Mouse (Mus musculus) embryonic facial prominence, embryonic 10.5 days (tissue): Measurements from ENCODE around the gene Apc2. TPM values are rescaled to one million over a fixed set of nuclear protein-coding genes. Genes with fewer than 3 reads are reported as not detected.

ENCODE experiments used
- DNase-seq: peaks from one replicate; pipeline ENCODE4 v3.0.0-alpha.2; 2017; ENCODE audit warnings: low spot score
- H3K27ac ChIP-seq: fragments of 300-500 bp; sonication (generic); replicated peaks from 2 replicates; pipeline ENCODE4 v1.5.1; 2016; ENCODE audit warnings: mild to moderate bottlenecking
- H3K27me3 ChIP-seq: fragments of 300-500 bp; sonication (generic); replicated peaks from 2 replicates; pipeline ENCODE4 v1.6.1; 2016; ENCODE audit warnings: low read depth, mild to moderate bottlenecking; ENCODE audit not compliant: poor library complexity, severe bottlenecking
- H3K36me3 ChIP-seq: fragments of 300-500 bp; sonication (generic); replicated peaks from 2 replicates; pipeline ENCODE4 v1.6.1; 2016; ENCODE audit warnings: mild to moderate bottlenecking, moderate library complexity
- H3K4me1 ChIP-seq: fragments of 300-500 bp; sonication (generic); 2 replicates; pipeline ENCODE4 v1.6.1; 2016
- H3K4me3 ChIP-seq: fragments of 300-500 bp; sonication (generic); 2 replicates; pipeline ENCODE4 v1.5.1; 2016; ENCODE audit warnings: mild to moderate bottlenecking, moderate library complexity
- H3K9me3 ChIP-seq: fragments of 300-500 bp; sonication (generic); 2 replicates; pipeline ENCODE4 v1.6.1; 2016; ENCODE audit warnings: mild to moderate bottlenecking
- WGBS: fragments of 180-500 bp; shearing (Covaris S2); methylation state at CpG from one replicate; pipeline ENCODE4 v1.1.7; 2016; 5-methylcytosine and 5-hydroxymethylcytosine counted together
- polyA plus RNA-seq: library from polyadenylated mRNA; unstranded; fragments of >200 nt; fragmentation: Nextera tagmentation; extraction: Ambion mirVana; gene quantifications from 2 replicates; pipeline ENCODE4 v1.2.1, GENCODE M21; 2016

The Apc2 gene
- polyA plus RNA-seq, 1 experiment from 2014 or later: 12.6 TPM

DNA sequence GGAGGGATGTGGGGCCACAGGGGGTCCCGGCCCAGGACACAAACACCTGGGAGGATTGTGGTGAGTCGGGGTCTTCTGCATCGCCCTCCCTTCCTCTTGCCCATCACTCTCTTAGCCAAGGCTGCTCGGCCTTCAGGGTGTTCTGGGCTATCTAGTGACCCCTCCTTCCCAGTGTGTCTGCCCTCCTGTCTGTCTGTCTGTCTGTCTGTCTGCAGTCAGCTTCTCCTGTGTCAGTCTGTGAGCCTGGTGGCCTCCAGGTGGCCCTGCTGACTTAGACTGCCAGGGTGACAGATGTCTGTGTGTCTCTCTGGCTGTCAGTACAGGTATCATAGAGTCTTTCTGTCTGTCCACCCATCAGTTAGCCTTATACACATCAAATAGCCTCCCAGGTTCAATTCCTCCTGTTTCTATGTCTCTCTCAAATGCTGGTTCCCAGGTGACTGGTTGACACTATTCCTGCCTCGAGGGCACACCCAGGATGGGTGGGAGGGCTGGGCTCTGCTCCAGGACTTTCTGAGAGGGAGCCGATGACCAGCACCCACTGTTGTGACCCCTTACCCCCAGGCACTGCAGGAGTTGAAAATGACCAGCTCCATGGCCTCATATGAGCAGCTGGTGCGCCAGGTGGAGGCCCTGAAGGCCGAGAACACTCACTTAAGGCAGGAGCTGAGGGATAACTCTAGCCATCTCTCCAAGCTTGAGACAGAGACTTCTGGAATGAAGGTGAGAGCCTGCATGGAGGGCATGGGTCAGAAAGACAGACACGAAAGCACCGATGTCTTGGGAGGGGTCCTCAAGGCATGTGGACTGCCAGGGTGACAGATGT, 5.7 kb downstream of the Apc2 start:
- Histone ChIP-seq H3K27me3 (peaks cover 95% of the 10 kb centered on the region), H3K4me3 (peak overlapping the region; percentile 56), H3K36me3 (peaks cover 18% of the 10 kb centered on the region), H3K4me1 (peaks cover 68% of the 10 kb centered on the region), H3K9me3 (no peaks in the 10 kb centered on the region), H3K27ac (peak overlapping the region; percentile 81)
- 70% methylated on average over 10 of the region's 10 CpGs for WGBS
- DNase-seq: no peak

- Histone ChIP-seq H3K36me3 (peaks cover 23% of the 10 kb centered on the region), H3K4me1 (peaks cover 63% of the 10 kb centered on the region), H3K27me3 (peaks cover 95% of the 10 kb centered on the region), H3K27ac (no peak overlapping the region), H3K4me3 (peak overlapping the region; percentile 56), H3K9me3 (no peaks in the 10 kb centered on the region)
- 46% methylated on average over 5 of the region's 5 CpGs for WGBS
- DNase-seq: no peak
These were observed 6.2 kb downstream of the Apc2 start for GRCm38 (mm10) chr10:80302082-80302355.

GRCm38 (mm10) chr10:80302471-80302881, 6.7 kb downstream of the Apc2 start:
- WGBS: 12% methylated on average over 9 of the region's 9 CpGs
- peak; percentile 56 for DNase-seq
- Histone ChIP-seq H3K4me1 (peaks cover 58% of the 10 kb centered on the region), H3K4me3 (peak overlapping the region; percentile 56), H3K27me3 (peaks cover 95% of the 10 kb centered on the region), H3K36me3 (peaks cover 28% of the 10 kb centered on the region), H3K27ac (no peak overlapping the region), H3K9me3 (no peaks in the 10 kb centered on the region)

- no peak overlapping the region for H3K27ac ChIP-seq
- peaks cover 93% of the 10 kb centered on the region for H3K27me3 ChIP-seq
- peaks cover 48% of the 10 kb centered on the region for H3K36me3 ChIP-seq
- peak overlapping the region; percentile 37 for H3K4me3 ChIP-seq
- WGBS: 20% methylated on average over 12 of the region's 12 CpGs
- DNase-seq: no peak
- H3K9me3 ChIP-seq: no peaks in the 10 kb centered on the region
- H3K4me1 ChIP-seq: peaks cover 40% of the 10 kb centered on the region
These were observed 8.7 kb downstream of the Apc2 start for GRCm38 (mm10) chr10:80304458-80304857.

- Histone ChIP-seq H3K36me3 (peaks cover 49% of the 10 kb centered on the region), H3K27me3 (peaks cover 90% of the 10 kb centered on the region)
- 14% methylated on average over 25 of the region's 25 CpGs for WGBS
These were observed 9.1 kb downstream of the Apc2 start for GRCm38 (mm10) chr10:80304862-80305261.

DNA sequence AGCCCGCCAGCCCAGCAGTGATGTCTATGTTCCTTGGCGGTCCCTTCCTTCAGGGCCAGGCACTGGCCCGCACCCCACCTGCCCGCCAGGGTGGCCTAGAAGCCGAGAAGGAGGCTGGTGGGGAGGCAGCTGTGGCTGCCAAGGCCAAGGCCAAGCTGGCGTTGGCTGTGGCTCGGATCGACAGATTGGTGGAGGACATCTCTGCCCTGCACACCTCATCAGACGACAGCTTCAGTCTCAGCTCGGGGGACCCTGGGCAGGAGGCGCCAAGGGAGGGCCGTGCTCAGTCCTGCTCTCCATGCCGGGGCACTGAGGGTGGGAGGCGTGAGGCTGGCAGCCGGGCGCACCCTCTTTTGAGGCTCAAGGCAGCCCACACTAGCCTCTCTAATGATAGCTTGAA, 15.8 kb downstream of the Apc2 start:
- Histone ChIP-seq H3K27ac (no peak overlapping the region), H3K4me3 (no peak overlapping the region), H3K36me3 (peaks cover 77% of the 10 kb centered on the region), H3K9me3 (no peaks in the 10 kb centered on the region), H3K4me1 (peaks cover 25% of the 10 kb centered on the region), H3K27me3 (peaks cover 94% of the 10 kb centered on the region)
- no peak for DNase-seq
- 82% methylated on average over 16 of the region's 16 CpGs for WGBS

More at GRCm38 (mm10) chr10:80304862-80305261, 9.1 kb downstream of the Apc2 start:
- H3K4me1 ChIP-seq: peaks cover 36% of the 10 kb centered on the region
- peak overlapping the region; percentile 37 for H3K4me3 ChIP-seq
- H3K9me3 ChIP-seq: no peaks in the 10 kb centered on the region
- no peak overlapping the region for H3K27ac ChIP-seq
- peak; percentile 53 for DNase-seq

GRCm38 (mm10) chr10:80312586-80313504, 17.1 kb downstream of the Apc2 start:
- H3K4me1 ChIP-seq: peaks cover 37% of the 10 kb centered on the region
- H3K27ac ChIP-seq: no peak overlapping the region
- peak overlapping the region; percentile 21; the same call in 1 of the 2 replicates for H3K4me3 ChIP-seq
- peaks cover 74% of the 10 kb centered on the region for H3K36me3 ChIP-seq
- H3K9me3 ChIP-seq: no peaks in the 10 kb centered on the region
- DNase-seq: no peak
- WGBS: 68% methylated on average over 54 of the region's 54 CpGs
- H3K27me3 ChIP-seq: peaks cover 94% of the 10 kb centered on the region

DNA sequence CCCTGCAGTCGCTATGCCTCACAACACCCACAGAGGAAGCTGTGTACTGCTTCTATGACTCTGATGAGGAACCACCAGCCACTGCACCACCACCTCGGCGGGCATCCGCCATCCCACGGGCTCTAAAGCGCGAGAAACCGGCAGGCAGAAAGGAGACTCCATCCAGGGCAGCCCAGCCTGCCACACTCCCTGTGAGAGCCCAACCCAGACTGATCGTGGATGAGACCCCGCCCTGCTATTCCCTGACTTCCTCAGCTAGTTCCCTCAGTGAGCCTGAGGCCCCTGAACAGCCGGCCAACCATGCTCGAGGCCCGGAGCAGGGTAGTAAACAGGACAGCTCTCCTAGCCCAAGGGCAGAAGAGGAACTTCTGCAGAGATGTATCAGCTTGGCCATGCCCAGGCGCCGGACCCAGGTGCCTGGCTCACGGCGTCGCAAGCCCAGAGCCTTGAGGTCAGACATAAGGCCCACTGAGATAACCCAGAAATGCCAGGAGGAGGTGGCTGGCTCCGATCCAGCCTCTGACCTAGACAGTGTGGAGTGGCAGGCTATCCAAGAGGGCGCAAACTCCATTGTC, 17.9 kb downstream of the Apc2 start:
- peaks cover 94% of the 10 kb centered on the region for H3K27me3 ChIP-seq
- no peak for DNase-seq
- 59% methylated on average over 20 of the region's 20 CpGs for WGBS
- peaks cover 38% of the 10 kb centered on the region for H3K4me1 ChIP-seq
- no peaks in the 10 kb centered on the region for H3K9me3 ChIP-seq
- H3K36me3 ChIP-seq: peaks cover 74% of the 10 kb centered on the region
- H3K4me3 ChIP-seq: no peak overlapping the region
- H3K27ac ChIP-seq: no peak overlapping the region

DNA sequence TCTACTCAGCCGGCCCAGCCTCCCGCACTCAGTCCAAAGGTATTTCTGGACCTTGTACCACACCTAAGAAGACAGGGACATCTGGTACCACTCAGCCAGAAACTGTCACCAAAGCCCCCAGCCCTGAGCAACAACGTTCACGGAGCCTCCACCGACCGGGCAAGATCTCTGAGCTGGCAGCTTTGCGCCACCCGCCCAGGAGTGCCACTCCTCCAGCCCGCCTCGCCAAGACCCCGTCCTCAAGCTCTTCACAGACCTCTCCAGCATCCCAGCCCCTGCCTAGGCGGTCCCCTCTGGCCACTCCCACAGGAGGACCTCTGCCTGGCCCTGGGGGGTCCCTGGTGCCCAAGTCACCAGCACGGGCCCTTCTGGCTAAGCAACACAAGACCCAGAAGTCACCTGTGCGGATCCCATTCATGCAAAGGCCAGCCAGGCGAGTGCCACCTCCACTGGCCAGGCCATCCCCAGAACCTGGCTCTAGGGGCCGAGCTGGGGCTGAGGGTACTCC, 18.8 kb downstream of the Apc2 start:
- Histone ChIP-seq H3K4me1 (peaks cover 47% of the 10 kb centered on the region), H3K36me3 (peaks cover 72% of the 10 kb centered on the region), H3K27me3 (peaks cover 86% of the 10 kb centered on the region), H3K27ac (no peak overlapping the region; the same call in 1 of the 2 replicates), H3K4me3 (peak overlapping the region; percentile 1; the same call in 1 of the 2 replicates), H3K9me3 (no peaks in the 10 kb centered on the region)
- 52% methylated on average over 16 of the region's 16 CpGs for WGBS
- no peak for DNase-seq

DNA sequence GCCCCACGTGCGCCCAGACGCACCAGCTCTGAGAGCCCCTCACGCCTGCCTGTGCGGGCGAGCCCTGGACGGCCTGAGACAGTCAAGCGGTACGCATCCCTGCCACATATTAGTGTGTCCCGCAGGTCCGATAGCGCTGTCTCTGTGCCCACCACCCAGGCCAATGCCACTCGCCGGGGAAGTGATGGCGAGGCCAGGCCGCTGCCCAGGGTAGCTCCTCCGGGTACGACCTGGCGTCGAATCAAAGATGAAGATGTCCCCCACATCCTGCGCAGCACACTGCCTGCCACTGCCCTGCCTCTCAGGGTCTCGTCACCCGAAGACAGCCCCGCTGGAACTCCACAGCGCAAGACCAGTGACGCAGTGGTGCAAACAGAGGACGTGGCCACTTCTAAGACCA, 19.5 kb downstream of the Apc2 start:
- WGBS: 47% methylated on average over 27 of the region's 27 CpGs
- Histone ChIP-seq H3K27ac (no peak overlapping the region), H3K9me3 (no peaks in the 10 kb centered on the region), H3K4me3 (peak overlapping the region; percentile 27; the same call in 1 of the 2 replicates), H3K27me3 (peaks cover 82% of the 10 kb centered on the region), H3K36me3 (peaks cover 71% of the 10 kb centered on the region), H3K4me1 (peaks cover 52% of the 10 kb centered on the region)
- no peak for DNase-seq

- peak overlapping the region; percentile 27; the same call in 1 of the 2 replicates for H3K4me3 ChIP-seq
- peaks cover 59% of the 10 kb centered on the region for H3K4me1 ChIP-seq
These were observed 20.6 kb downstream of the Apc2 start for GRCm38 (mm10) chr10:80316359-80316781.

DNA sequence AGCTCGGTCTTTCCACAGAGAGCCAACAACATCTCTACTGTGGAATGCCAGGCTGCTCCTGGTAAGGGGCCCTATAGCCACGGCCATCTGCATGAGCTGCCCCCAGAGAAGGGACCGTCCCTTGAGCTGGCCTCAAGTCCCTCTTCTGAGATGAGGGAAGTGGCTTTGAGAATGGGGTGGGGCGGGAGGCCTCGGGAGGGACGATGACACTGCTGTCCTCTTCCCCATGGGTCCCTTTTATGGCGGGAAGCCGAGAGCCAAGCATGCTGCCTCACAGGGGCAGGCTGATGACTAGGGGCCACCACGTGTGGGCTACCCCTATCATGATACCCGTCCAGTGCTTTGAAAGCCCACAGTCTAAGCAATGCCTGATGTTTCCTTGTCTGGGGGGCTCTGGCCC, 21.2 kb downstream of the Apc2 start:
- WGBS: 58% methylated on average over 10 of the region's 10 CpGs
- peaks cover 72% of the 10 kb centered on the region for H3K27me3 ChIP-seq
- no peak overlapping the region for H3K27ac ChIP-seq

More at GRCm38 (mm10) chr10:80316359-80316781, 20.6 kb downstream of the Apc2 start:
- WGBS: 36% methylated on average over 11 of the region's 11 CpGs
- no peak for DNase-seq
- H3K9me3 ChIP-seq: no peaks in the 10 kb centered on the region
- peaks cover 60% of the 10 kb centered on the region for H3K36me3 ChIP-seq
- peaks cover 72% of the 10 kb centered on the region for H3K27me3 ChIP-seq
- no peak overlapping the region for H3K27ac ChIP-seq

More for the DNA sequence above, 21.2 kb downstream of the Apc2 start:
- Histone ChIP-seq H3K36me3 (peaks cover 54% of the 10 kb centered on the region), H3K4me3 (peak overlapping the region; percentile 11; the same call in 1 of the 2 replicates), H3K9me3 (no peaks in the 10 kb centered on the region), H3K4me1 (peaks cover 65% of the 10 kb centered on the region)
- DNase-seq: no peak
